Mouse (Mus musculus) CH12.LX (cell line): ENCODE results near the gene Usp7.

Experiments used
- CTCF ChIP-seq, 2 experiments: IDR thresholded peaks in 1 of 2; conservative IDR thresholded peaks in 1 of 2; 2 replicates each; pipeline ENCODE4 v1.5.1; 2011 to 2012; ENCODE audit warnings: low read depth in 2 of 2, low read length in 2 of 2, improper control_type of control experiment in 1 of 2, inconsistent platforms in 1 of 2, mild to moderate bottlenecking in 1 of 2, moderate library complexity in 1 of 2
- KAT2A ChIP-seq: IDR thresholded peaks from 2 replicates; pipeline ENCODE4 v1.6.1; 2012; ENCODE audit warnings: low read length, improper control_type of control experiment, inconsistent platforms; ENCODE audit not compliant: insufficient replicate concordance
- NELFE ChIP-seq: IDR thresholded peaks from 2 replicates; pipeline ENCODE4 v1.6.1; 2011; ENCODE audit warnings: low read depth, low read length, improper control_type of control experiment
- POLR2A ChIP-seq: IDR thresholded peaks from 2 replicates; pipeline ENCODE4 v1.6.1; 2011; ENCODE audit warnings: low read depth, mild to moderate bottlenecking, improper control_type of control experiment, low read length
- POLR2AphosphoS2 ChIP-seq: IDR thresholded peaks from 2 replicates; pipeline ENCODE4 v1.6.1; 2011; ENCODE audit warnings: low read depth, low read length, improper control_type of control experiment
- RAD21 ChIP-seq: IDR thresholded peaks from 2 replicates; pipeline ENCODE4 v1.6.1; 2011; ENCODE audit warnings: low read depth, mild to moderate bottlenecking, low read length, improper control_type of control experiment, moderate library complexity
- ZKSCAN1 ChIP-seq: IDR thresholded peaks from 2 replicates; pipeline ENCODE4 v1.6.1; 2012; ENCODE audit warnings: low read depth, inconsistent platforms, low read length, improper control_type of control experiment, borderline replicate concordance

DNA sequence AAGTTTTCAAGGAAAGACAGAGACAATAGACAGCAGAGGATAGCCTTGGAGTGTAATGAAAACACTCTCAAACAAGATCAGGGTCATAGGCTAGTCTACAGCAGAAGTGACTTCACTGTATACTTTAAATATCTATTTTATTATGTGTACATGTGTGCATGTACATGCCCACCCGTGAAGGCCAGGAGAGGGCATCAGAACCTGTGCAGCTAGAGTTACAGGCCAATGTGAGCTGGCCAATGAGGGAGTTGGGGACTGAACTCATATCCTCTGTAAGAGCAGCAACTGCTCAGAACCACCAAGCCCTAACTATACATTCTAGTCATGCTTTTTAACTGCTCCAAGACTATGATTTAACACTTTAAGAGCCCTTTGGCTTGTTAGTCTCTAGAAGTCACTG lies 51.0 kb downstream of the Usp7 start:
- TF ChIP-seq CTCF (conservative IDR thresholded peaks at IDR 0.05 in 1 of 2, IDR thresholded peaks at IDR 0.05 in 1 of 2; ENCODE audit: low read depth in 2 of 2, low read length in 2 of 2) (peak in 1 of 2 experiments; percentile 42; a peak in 2 of 4 replicates), ZKSCAN1 (no peak), RAD21 (no peak; the same call in 1 of the 2 replicates), POLR2AphosphoS2 (no peak), POLR2A (no peak), KAT2A (no peak), NELFE (no peak)
